Mouse (Mus musculus): Measurements from ENCODE around the gene Adamts14.

DNA sequence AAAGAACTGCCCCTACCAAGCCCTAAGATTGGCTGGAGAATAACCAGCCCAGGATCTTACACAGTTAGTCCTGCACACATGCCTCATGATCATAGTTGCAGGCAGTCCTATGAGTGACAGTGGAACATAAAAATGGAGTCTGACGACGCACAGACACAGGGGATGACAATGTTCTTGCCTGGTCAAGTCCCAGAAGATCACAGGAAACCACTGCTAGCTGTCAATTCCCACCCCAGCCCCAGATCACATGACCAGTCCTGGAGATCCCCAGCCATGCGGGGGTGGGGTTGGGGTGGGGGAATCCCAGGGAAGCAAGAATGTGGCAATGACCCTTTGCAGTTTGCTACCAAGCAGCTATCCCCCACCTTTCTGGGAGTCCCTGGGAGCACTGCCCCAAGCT lies 69.3 kb downstream of the Adamts14 start:
- TF ChIP-seq POLR2A (IDR thresholded peaks at IDR 0.05; ENCODE audit: borderline replicate concordance, low read depth, low read length) (no peak), CTCF (IDR thresholded peaks at IDR 0.05; ENCODE audit: low read depth, low read length) (no peak)
